Mouse (Mus musculus) layer of hippocampus, adult 11-12 months (tissue): ENCODE data around the gene Xpa.
A peak's percentile ranks its signal among the peaks of the same experiment; 100 is the strongest.

Experiments used
- DNase-seq: peaks from one replicate; pipeline ENCODE4 v3.0.0; 2022; ENCODE audit warnings: low spot score

Gene Xpa

DNA sequence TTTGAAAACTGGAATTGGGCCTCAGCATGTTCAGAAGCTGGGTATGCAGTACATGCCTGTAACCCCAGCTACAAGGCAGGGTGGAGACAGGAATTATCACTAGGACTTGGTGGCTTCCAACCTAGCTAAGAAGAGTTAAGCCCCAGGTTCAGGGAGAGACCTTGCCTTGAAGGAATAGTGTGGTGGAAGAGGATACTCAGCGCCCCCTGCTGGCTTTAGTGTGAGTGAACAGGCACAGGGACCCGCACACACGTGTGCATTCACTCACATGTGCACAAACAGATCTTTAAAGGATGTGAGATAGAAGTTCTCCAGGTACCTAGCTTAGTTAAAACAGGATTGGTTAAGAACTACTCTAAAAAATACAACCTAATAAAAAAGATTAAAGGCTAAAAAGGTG is 51.8 kb downstream of the Xpa start:
- DNase-seq: no peak

DNA sequence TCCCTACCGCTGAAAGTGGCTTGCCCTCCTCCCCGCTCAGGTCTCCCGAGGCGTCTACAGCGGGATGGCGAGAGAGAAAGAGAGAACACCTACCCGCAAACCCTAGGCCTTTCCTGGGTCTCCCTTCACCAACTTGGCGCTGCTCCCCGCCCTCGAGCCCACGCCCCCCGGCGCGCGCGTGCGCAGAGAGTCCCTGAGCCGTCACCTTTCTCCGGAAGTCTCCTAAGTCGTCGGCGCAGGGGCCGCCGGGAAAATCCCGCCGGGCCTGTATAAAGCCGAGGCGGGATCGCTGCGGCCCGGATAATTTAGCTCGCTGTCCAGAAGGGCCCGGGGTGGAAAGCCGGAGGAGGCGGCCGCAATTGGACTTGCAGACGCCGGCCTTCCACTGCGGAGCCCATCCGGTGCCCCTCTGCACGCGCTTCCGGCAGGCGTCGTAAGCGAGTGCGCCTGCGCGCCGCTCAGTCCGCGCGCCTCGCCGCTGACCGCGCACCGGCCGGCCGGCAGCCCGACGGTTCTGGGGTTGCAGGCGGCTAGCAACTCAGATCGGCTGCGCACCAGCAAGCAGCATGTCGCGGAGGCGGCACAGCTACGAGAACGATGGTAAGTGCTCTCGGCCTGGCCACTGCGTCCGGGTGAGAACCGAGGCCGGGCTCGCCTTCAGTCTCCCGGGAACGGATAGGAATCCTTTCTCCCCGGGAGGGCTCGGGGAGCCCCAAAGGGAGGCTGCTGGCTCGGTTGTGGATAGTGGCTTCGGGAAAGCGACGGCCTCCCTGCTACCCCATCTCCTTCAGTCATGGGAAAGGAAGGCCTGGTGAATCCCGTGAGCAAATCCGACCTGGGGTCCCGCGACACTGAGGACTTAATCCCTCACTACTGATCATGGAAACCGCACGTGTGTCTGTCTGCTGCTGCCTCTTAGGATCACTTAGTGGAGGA is 57.6 kb downstream of the Xpa start, which contains the start of the genes Ncbp1 and Tstd2:
TSS of gene Ncbp1 (plus strand) at position 327 of the 936 bp plus-strand sequence.
TSS of gene Tstd2 (minus strand) at position 408 of the 936 bp plus-strand sequence.
- peak; percentile 91 for DNase-seq

DNA sequence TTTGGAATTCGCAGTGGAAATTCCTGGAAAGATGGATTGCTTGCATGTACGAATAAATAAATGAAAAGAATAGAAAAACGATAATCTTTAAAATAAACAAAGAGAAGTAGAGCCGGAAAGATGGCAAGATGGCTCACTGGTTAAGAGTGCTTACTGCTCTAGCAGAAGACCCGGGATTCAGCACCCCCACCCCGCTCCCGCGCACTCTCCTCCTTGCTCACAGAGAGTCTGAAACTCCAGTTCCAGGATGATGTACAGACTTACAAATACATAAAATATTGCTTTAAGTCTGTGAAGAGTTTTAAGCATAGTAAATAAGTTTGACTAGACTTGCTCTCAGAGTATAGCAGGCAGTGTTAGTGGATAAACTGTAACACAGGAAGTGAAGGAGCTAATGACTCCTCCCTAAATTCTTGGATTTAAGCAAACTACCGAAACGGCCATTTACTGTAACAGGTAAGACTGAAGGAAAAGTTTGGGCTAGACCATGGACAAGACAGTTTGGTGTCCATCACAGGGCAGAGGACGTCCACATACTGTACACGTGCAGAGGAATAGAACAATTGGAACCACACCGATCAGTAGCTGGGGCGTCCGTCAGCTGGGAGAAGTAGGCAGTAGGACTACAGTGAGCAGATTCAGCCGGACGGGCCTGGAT is 58.4 kb downstream of the Xpa start:
- DNase-seq: no peak

DNA sequence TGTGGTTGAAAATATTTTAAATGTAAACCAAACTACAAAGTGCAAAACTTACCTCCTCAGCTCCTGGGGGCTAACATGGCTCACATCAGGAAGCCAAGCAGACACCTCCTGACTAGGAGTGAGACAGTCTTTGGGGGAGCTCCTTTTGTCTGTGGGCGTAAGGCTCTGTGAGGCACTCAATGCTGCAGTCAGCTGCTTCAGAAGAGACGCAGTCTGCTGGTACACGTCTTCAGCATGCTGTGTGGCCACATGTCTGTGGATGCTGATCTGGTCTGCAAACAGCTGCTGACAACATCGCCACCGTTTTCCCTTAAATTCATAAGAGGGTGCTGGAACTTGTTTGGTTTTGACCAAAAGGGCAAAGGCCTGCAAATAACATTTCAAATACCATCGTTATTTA is 64.3 kb downstream of the Xpa start:
- DNase-seq: no peak

DNA sequence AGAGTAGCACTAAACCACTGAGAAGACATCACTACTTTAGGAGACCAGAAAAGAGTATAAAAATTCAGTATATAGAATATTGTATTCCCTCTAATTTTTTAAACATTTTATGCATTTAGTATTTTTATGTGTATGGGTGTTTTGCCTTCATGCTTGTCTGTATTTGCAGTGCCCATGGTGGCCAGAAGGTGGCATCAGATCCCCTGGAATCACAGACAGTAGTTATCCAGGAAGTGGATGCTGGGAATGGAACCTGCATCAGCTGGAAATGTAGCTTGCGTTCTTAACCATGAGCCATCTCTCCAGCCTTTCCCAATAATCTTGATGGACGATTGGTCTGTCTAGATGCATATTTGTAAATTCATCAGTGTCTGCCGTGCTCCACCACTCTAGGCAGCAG is 65.9 kb downstream of the Xpa start:
- peak; percentile 34 for DNase-seq

DNA sequence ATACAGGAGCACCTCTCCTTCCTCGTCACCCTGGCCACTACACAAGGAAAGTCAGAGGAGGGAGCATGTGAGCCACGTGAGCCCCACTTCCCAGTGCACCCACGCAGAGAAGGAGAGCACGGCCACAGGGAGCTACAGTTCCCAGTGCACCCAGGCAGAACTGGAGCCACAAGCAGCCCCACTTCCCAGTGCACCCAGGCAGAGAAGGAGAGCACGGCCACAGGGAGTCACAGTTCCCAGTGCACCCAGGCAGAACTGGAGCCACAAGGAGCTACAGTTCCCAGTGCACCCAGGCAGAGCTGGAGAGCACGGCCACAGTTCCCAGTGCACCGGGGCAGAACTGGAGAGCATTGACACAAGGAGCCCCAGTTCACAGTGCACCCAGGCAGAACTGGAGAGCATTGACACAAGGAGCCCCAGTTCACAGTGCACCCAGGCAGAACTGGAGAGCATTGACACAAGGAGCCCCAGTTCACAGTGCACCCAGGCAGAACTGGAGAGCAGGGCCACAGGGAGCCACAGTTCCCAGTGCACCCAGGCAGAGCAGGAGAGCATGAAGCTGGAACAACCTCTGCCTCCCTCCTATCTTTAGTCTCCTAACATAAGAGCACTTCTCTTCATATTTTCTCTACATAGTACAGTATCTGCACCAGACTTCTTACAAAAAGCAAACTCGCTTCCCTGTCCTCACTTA is 66.7 kb downstream of the Xpa start:
- no peak for DNase-seq

DNA sequence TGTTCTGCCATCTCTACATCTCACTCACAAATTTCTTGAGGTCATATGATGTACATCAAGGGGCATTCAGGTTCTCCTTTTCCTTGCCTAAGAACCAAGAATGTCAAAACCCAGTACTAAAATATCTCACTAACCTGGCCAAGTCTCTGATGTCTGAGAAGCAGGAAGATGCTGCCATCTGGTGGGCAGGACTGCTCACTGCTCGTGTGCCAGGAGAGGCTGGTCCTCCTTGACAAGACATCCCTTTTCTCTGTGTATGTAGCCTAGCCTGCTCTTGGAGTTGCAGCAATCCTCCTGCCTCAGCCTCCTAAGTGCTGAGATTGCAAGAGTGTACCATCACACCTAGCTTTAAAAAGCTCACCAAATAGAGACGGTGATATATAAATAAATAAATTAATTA is 69.6 kb downstream of the Xpa start:
- peak; percentile 89 for DNase-seq

DNA sequence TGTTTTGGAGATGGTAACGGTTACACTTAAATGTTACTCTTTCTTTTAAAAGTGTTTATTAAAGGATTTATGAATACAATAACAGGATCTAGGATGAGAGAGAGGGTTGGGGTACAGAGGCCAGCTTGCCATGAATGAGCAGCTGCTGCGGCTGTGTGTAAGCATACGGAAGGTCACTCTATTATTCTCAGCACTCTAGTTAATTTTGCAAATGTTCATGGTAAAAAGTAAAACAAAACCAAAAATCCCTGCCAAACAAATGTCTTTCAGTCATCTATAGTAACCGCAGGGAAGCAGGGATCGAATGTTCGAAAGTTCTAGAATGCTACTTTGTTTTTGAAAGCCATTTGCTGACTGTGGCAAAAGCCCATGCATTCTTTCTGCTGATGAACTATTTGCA is 72.8 kb downstream of the Xpa start:
- no peak for DNase-seq

DNA sequence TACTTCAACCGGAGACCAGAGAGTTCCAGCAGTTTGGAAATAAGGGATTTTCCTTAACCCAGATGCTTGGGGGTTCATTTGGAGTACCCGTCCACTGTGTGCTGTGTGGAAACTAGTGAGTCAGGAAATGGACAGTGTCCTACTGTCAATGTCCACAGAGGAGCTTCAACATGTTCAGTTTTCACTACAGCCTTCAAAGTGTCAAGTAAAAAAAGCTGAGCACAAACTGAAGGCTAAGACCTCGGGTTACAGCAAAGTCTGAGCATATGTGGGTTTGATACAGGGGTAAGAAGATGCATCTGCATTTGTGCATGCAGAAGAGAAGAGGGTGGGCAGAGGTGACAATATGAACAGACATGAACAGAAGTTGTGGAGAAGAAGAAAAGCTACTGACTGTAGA is 75.3 kb downstream of the Xpa start:
- no peak for DNase-seq

DNA sequence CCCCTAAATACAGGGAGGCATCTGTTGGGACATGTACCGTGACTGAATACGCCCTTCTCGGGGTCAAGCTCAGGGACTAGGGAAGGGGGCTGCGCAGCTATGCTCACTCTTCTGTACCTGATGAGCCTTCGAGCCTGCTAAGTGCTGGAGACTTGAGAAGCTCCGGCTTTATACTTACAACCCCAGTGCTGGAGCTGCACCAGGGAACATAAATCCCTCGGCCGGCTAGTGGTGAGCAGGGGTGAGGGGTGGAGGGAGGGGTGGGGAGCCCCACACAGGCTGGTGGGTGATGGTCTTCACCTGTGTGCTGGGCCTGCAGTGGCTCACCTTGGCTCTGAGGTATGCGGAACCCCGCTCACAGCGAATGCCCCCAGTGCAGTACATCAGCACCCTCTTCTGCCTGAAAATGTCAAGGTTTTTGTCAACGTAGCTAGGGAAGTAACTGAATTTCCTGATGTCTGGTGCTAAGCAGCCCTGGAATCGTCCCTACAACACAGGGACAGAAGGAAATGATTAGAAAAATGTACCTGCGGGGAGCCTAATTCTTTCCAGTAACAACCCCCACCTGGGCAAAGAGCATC is 76.5 kb downstream of the Xpa start:
- DNase-seq: no peak

DNA sequence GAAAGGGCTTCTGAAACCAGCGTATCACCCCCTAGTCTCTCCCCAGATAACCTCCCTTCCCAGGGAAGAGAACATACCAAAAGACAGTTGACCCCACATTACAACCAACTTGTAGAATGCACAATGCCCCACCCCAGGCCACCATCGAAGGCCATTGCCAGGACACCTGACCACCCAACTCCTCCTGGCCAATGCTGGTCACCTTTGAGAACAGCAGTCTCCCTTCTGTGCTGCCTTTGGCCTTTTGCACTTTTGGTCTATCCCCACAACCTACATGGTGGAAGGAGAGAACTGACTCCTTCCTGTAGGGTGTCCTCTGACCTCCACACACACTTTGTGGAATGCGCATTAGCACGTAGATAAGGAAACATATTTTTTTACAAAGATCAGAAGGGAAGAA is 78.6 kb downstream of the Xpa start:
- no peak for DNase-seq

DNA sequence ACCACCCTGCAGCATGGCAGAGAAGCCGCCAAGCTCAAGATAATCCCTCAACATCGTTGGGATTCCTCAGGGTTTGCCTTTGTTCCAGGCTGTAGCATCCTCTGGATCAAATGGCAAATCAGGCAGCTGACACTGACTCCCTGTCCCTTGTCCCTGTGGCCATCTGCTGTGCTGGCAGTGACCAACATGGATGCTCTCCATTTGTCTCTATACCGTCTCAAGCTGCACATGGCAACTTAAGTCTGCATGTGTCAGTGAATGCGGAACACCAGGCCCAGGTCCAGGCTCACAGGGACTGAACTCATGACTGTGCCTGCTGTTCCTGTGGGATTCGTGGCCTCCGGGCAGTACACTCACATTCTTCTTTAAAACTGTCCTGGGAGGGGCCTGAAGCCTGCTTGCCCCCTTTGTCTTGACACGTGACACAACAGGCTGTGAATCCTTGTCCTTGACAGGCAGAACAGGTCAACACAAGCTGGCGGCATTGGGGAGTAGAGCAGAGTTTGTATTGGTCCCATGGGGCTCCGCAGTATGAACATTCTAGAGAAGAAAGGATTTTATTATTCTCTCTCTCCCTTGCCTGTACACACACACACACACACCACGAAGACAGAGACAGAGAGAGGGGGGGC is 79.5 kb downstream of the Xpa start:
- DNase-seq: no peak

DNA sequence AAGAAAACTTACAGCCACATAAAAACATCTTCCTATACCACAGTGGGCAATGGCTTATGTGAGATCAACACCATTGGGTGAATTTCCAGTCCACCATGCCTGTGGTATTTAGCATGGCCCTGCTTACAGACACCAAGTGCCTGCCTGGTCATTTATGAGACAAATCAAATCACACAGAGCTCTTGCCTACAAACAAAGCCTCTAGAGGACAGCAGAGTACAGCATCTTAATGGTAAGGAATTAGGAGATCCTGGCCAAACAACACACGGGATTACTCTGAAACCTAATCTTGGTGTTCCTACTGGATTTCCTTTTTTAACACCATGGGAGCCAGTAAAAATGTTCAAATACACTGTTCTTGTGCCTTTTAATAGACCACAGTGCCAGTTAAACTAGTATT is 80.8 kb downstream of the Xpa start:
- DNase-seq: no peak

DNA sequence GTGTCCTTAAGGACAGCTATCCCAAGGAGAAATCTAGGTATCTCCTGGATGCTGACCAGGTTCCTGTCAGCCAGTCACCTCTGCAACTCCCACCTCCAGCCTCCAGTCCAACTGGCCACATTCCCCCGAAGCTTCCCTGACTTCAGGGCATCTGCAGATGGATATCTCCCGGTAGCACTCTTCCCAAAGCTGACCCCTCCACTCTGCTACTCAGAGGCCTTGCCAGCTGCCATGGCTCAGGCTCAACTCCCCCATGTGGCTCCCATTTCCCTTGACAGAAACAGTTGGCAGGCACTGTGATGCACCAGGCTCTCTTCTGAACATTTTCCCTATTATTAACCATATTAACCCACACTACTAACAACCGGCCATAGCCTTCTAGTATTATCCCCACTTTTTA is 84.8 kb downstream of the Xpa start:
- no peak for DNase-seq

DNA sequence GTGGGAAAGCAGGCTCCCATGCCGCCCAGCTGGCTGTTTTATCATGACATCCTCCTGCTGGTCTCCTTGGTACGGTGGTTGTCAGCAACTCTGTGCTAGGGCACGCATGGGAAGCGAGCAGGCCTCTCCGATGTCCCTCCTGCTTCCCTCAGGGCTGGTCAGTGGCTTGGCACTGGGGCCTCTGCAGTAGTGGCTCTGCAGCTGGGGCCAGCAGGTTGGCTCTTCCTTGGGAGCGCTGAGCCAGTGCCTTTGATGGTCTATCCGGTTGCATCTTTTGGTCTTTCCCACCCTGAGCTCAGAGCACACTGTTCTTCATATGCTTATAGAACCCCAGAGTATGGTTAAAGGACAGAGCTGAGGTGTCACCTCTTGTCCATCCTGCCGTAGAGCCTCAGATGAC is 86.0 kb downstream of the Xpa start:
- no peak for DNase-seq
